Mouse (Mus musculus) forebrain, embryonic 13.5 days (tissue): ENCODE measurements around the gene Erich2. TPM values are rescaled to one million over a fixed set of nuclear protein-coding genes. Genes with fewer than 3 reads are reported as not detected.

Source experiments
- ATAC-seq: fragments of 200-750 bp; cut with Nextera tagmentation; 2 replicates; pipeline ENCODE4 v1.8.0; 2017
- H3K27ac ChIP-seq: fragments of 300-500 bp; sonication (generic); 2 replicates; pipeline ENCODE4 v1.5.1; 2015; ENCODE audit warnings: inconsistent platforms, mild to moderate bottlenecking, moderate library complexity
- H3K27me3 ChIP-seq: fragments of 300-500 bp; sonication (generic); 2 replicates; pipeline ENCODE4 v1.6.1; 2015; ENCODE audit warnings: mild to moderate bottlenecking, inconsistent platforms
- H3K36me3 ChIP-seq: fragments of 300-500 bp; sonication (generic); 2 replicates; pipeline ENCODE4 v1.6.1; 2015; ENCODE audit warnings: mild to moderate bottlenecking, inconsistent platforms; ENCODE audit not compliant: poor library complexity, severe bottlenecking
- H3K4me1 ChIP-seq: fragments of 300-500 bp; sonication (generic); 2 replicates; pipeline ENCODE4 v1.6.1; 2015; ENCODE audit warnings: inconsistent platforms
- H3K4me2 ChIP-seq: fragments of 300-500 bp; sonication (generic); 2 replicates; pipeline ENCODE4 v1.6.1; 2015; ENCODE audit warnings: inconsistent platforms, mild to moderate bottlenecking, moderate library complexity
- H3K4me3 ChIP-seq: fragments of 300-500 bp; sonication (generic); 2 replicates; pipeline ENCODE4 v1.5.1; 2015; ENCODE audit warnings: mild to moderate bottlenecking, inconsistent platforms
- H3K9ac ChIP-seq: fragments of 300-500 bp; sonication (generic); 2 replicates; pipeline ENCODE4 v1.6.1; 2015; ENCODE audit warnings: mild to moderate bottlenecking, inconsistent platforms
- H3K9me3 ChIP-seq: fragments of 300-500 bp; sonication (generic); replicated peaks from 2 replicates; pipeline ENCODE4 v1.6.1; 2016; ENCODE audit warnings: inconsistent platforms
- WGBS: fragments of 180-500 bp; shearing (Covaris S2); methylation state at CpG from one replicate; pipeline ENCODE4 v1.1.7; 2015; 5-methylcytosine and 5-hydroxymethylcytosine counted together
- polyA plus RNA-seq: library from polyadenylated mRNA; unstranded; fragments of >200 nt; fragmentation: Nextera tagmentation; extraction: Ambion mirVana; gene quantifications from 2 replicates; pipeline ENCODE4 v1.2.1, GENCODE M21; 2015

Erich2 gene
- polyA plus RNA-seq, 1 experiment from 2014 or later = 2.8 TPM

- ATAC-seq = no peak
- H3K9me3 ChIP-seq = no peaks in the 10 kb centered on the region
- no peak overlapping the region for H3K4me3 ChIP-seq
- no peak overlapping the region for H3K27ac ChIP-seq
- H3K36me3 ChIP-seq = no peaks in the 10 kb centered on the region
- H3K4me2 ChIP-seq = no peak overlapping the region
- no peaks in the 10 kb centered on the region for H3K4me1 ChIP-seq
- WGBS = 88% methylated on average over 2 of the region's 2 CpGs
- no peaks in the 10 kb centered on the region; the same call in 1 of the 2 replicates for H3K27me3 ChIP-seq
- no peak overlapping the region for H3K9ac ChIP-seq
These were observed 42.8 kb downstream of the Erich2 start for GRCm38 (mm10) chr2:70551446-70551845.

GRCm38 (mm10) chr2:70552067-70552598, 43.5 kb downstream of the Erich2 start:
- ATAC-seq = no peak
- no peak overlapping the region for H3K4me2 ChIP-seq
- 85% methylated on average over 15 of the region's 15 CpGs for WGBS
- H3K27me3 ChIP-seq = no peaks in the 10 kb centered on the region; the same call in 1 of the 2 replicates
- no peak overlapping the region for H3K4me3 ChIP-seq
- H3K27ac ChIP-seq = no peak overlapping the region
- H3K36me3 ChIP-seq = no peaks in the 10 kb centered on the region
- no peak overlapping the region for H3K9ac ChIP-seq
- no peaks in the 10 kb centered on the region for H3K9me3 ChIP-seq
- H3K4me1 ChIP-seq = no peaks in the 10 kb centered on the region

- 63% methylated on average over 4 of the region's 4 CpGs for WGBS
- Histone ChIP-seq H3K4me3 (no peak within 1 kb of the TSS), H3K9me3 (no peaks in the 10 kb centered on the region), H3K27me3 (no peaks in the 10 kb centered on the region; the same call in 1 of the 2 replicates), H3K9ac (no peak within 1 kb of the TSS), H3K36me3 (no peaks in the 10 kb centered on the region), H3K4me2 (no peak within 1 kb of the TSS), H3K4me1 (peaks cover under 1% of the 10 kb centered on the region; the same call in 1 of the 2 replicates), H3K27ac (no peak within 1 kb of the TSS)
- ATAC-seq = no peak
These were observed 44.2 kb downstream of the Erich2 start, which contains the start of gene Gad1 for GRCm38 (mm10) chr2:70552772-70553171. Gene Gad1, plus strand, starts transcription at chr2:70553072.

- ATAC-seq = no peak
- no peaks in the 10 kb centered on the region for H3K9me3 ChIP-seq
- no peaks in the 10 kb centered on the region for H3K36me3 ChIP-seq
- H3K27me3 ChIP-seq = peaks cover 3% of the 10 kb centered on the region
- peaks cover 6% of the 10 kb centered on the region; the same call in 1 of the 2 replicates for H3K4me1 ChIP-seq
- 70% methylated on average over 3 of the region's 3 CpGs for WGBS
- no peak overlapping the region for H3K27ac ChIP-seq
- H3K9ac ChIP-seq = no peak overlapping the region
- no peak overlapping the region for H3K4me2 ChIP-seq
- H3K4me3 ChIP-seq = no peak overlapping the region
These were observed 45.2 kb downstream of the Erich2 start for GRCm38 (mm10) chr2:70553826-70554225.

- no peaks in the 10 kb centered on the region for H3K36me3 ChIP-seq
- peak overlapping the region; percentile 14; the same call in 1 of the 2 replicates for H3K27ac ChIP-seq
- peaks cover 47% of the 10 kb centered on the region for H3K27me3 ChIP-seq
- 8% methylated on average over 17 of the region's 18 CpGs for WGBS
- H3K4me2 ChIP-seq = peak overlapping the region; percentile 28
- no peaks in the 10 kb centered on the region for H3K9me3 ChIP-seq
- ATAC-seq = peak; percentile 68
- no peak overlapping the region for H3K4me3 ChIP-seq
- peaks cover 38% of the 10 kb centered on the region for H3K4me1 ChIP-seq
- H3K9ac ChIP-seq = 0 out of 2 replicates have a peak overlapping the region, but pooled peaks have one; percentile 12
These were observed 49.7 kb downstream of the Erich2 start for GRCm38 (mm10) chr2:70558112-70558842.

GRCm38 (mm10) chr2:70558843-70559451, 50.3 kb downstream of the Erich2 start:
- Histone ChIP-seq H3K4me2 (peak overlapping the region; percentile 38), H3K9ac (peak overlapping the region; percentile 12), H3K36me3 (no peaks in the 10 kb centered on the region), H3K27ac (no peak overlapping the region; the same call in 1 of the 2 replicates), H3K4me3 (peak overlapping the region; percentile 19), H3K27me3 (peaks cover 54% of the 10 kb centered on the region), H3K9me3 (no peaks in the 10 kb centered on the region), H3K4me1 (peaks cover 45% of the 10 kb centered on the region)
- 13% methylated on average over 24 of the region's 24 CpGs for WGBS
- no peak for ATAC-seq

- Histone ChIP-seq H3K4me3 (peak overlapping the region; percentile 19), H3K27ac (no peak overlapping the region), H3K4me1 (peaks cover 50% of the 10 kb centered on the region), H3K4me2 (peak overlapping the region; percentile 38), H3K9ac (no peak overlapping the region; the same call in 1 of the 2 replicates), H3K27me3 (peaks cover 59% of the 10 kb centered on the region), H3K36me3 (no peaks in the 10 kb centered on the region), H3K9me3 (no peaks in the 10 kb centered on the region)
- no peak for ATAC-seq
- 1% methylated on average over 13 of the region's 13 CpGs for WGBS
These were observed 50.9 kb downstream of the Erich2 start for GRCm38 (mm10) chr2:70559520-70559919.

GRCm38 (mm10) chr2:70561077-70561795, 52.6 kb downstream of the Erich2 start:
- Histone ChIP-seq H3K27ac (peak overlapping the region; percentile 95), H3K9me3 (no peaks in the 10 kb centered on the region), H3K36me3 (no peaks in the 10 kb centered on the region), H3K4me3 (peak overlapping the region; percentile 54), H3K27me3 (peaks cover 77% of the 10 kb centered on the region), H3K4me1 (peaks cover 68% of the 10 kb centered on the region), H3K4me2 (peak overlapping the region; percentile 72), H3K9ac (peak overlapping the region; percentile 81)
- peak; percentile 55 for ATAC-seq
- WGBS = 0% methylated on average over 29 of the region's 29 CpGs

- Histone ChIP-seq H3K27ac (peak overlapping the region; percentile 95), H3K4me3 (peak overlapping the region; percentile 54), H3K27me3 (peaks cover 85% of the 10 kb centered on the region), H3K4me2 (peak overlapping the region; percentile 72), H3K36me3 (no peaks in the 10 kb centered on the region), H3K9me3 (no peaks in the 10 kb centered on the region), H3K9ac (peak overlapping the region; percentile 81), H3K4me1 (peaks cover 76% of the 10 kb centered on the region)
- WGBS = under 1% methylated on average over 42 of the region's 42 CpGs
- ATAC-seq = peak; percentile 15; the same call in 1 of the 2 replicates
These were observed 53.4 kb downstream of the Erich2 start for GRCm38 (mm10) chr2:70562011-70562491.

GRCm38 (mm10) chr2:70562611-70562980, 54.0 kb downstream of the Erich2 start:
- H3K36me3 ChIP-seq = no peaks in the 10 kb centered on the region
- H3K4me2 ChIP-seq = peak overlapping the region; percentile 72
- H3K27me3 ChIP-seq = peaks cover 90% of the 10 kb centered on the region
- ATAC-seq = no peak
- no peaks in the 10 kb centered on the region for H3K9me3 ChIP-seq
- H3K4me3 ChIP-seq = peak overlapping the region; percentile 54
- peak overlapping the region; percentile 81 for H3K9ac ChIP-seq
- WGBS = 1% methylated on average over 26 of the region's 34 CpGs
- H3K27ac ChIP-seq = peak overlapping the region; percentile 95
- peaks cover 81% of the 10 kb centered on the region for H3K4me1 ChIP-seq

- Histone ChIP-seq H3K9ac (peak overlapping the region; percentile 81), H3K36me3 (no peaks in the 10 kb centered on the region), H3K4me3 (peak overlapping the region; percentile 54), H3K4me1 (peaks cover 84% of the 10 kb centered on the region), H3K9me3 (no peaks in the 10 kb centered on the region), H3K27ac (peak overlapping the region; percentile 95), H3K4me2 (peak overlapping the region; percentile 72), H3K27me3 (peaks cover 94% of the 10 kb centered on the region)
- 0 out of 2 replicates have a peak, but pooled peaks have one; percentile 3 for ATAC-seq
- under 1% methylated on average over 40 of the region's 40 CpGs for WGBS
These were observed 54.5 kb downstream of the Erich2 start for GRCm38 (mm10) chr2:70562981-70563671.
